Mouse (Mus musculus) midbrain, postnatal 0 days (tissue): ENCODE data around the gene Mab21l1. TPM values are rescaled to one million over a fixed set of nuclear protein-coding genes. Genes with fewer than 3 reads are reported as not detected.
A peak's percentile ranks its signal among the peaks of the same experiment; 100 is the strongest.

ENCODE experiments used
- ATAC-seq: fragments of 200-750 bp; cut with Nextera tagmentation; 2 replicates; pipeline ENCODE4 v1.8.0; 2017; ENCODE audit warnings: moderate number of reproducible peaks, mild to moderate bottlenecking, moderate TSS enrichment, moderate library complexity; ENCODE audit not compliant: low FRiP score
- DNase-seq: peaks from one replicate; pipeline ENCODE4 v3.0.0-alpha.2; 2015; ENCODE audit warnings: low spot score
- H3K27ac ChIP-seq: fragments of 300-500 bp; sonication (generic); 2 replicates; pipeline ENCODE4 v1.5.1; 2014; ENCODE audit warnings: low read depth, mild to moderate bottlenecking, low read length, mixed read lengths
- H3K27me3 ChIP-seq: fragments of 300-500 bp; sonication (generic); 2 replicates; pipeline ENCODE4 v1.6.1; 2014; ENCODE audit warnings: low read length, control low read depth, mixed read lengths; ENCODE audit not compliant: insufficient read depth
- H3K36me3 ChIP-seq: fragments of 300-500 bp; sonication (generic); 2 replicates; pipeline ENCODE4 v1.6.1; 2014; ENCODE audit warnings: low read length, control low read depth, mixed read lengths; ENCODE audit not compliant: insufficient read depth
- H3K4me1 ChIP-seq: fragments of 300-500 bp; sonication (generic); 2 replicates; pipeline ENCODE4 v1.6.1; 2014; ENCODE audit warnings: mild to moderate bottlenecking, control low read depth, antibody characterized with exemption, low read length, mixed read lengths; ENCODE audit not compliant: insufficient read depth
- H3K4me2 ChIP-seq: fragments of 300-500 bp; sonication (generic); 2 replicates; pipeline ENCODE4 v1.6.1; 2014; ENCODE audit warnings: low read depth, mild to moderate bottlenecking, low read length, mixed read lengths; ENCODE audit not compliant: poor library complexity, severe bottlenecking
- H3K4me3 ChIP-seq: fragments of 300-500 bp; sonication (generic); 2 replicates; pipeline ENCODE4 v1.5.1; 2014; ENCODE audit warnings: low read depth, mild to moderate bottlenecking, low read length, moderate library complexity
- H3K9ac ChIP-seq: fragments of 300-500 bp; sonication (generic); replicated peaks from 2 replicates; pipeline ENCODE4 v1.6.1; 2014; ENCODE audit warnings: mild to moderate bottlenecking, low read length, moderate library complexity, mixed read lengths; ENCODE audit not compliant: poor library complexity, severe bottlenecking
- H3K9me3 ChIP-seq: fragments of 300-500 bp; sonication (generic); 2 replicates; pipeline ENCODE4 v1.6.1; 2016; ENCODE audit warnings: low read length, control low read depth
- CTCF ChIP-seq: IDR thresholded peaks from 2 replicates; pipeline ENCODE4 v1.5.1; 2016; ENCODE audit warnings: antibody characterized with exemption, mild to moderate bottlenecking
- WGBS: fragments of 180-500 bp; shearing (Covaris S2); extraction: QIAGEN DNeasy Blood & Tissue Kit; methylation state at CpG from one replicate; pipeline ENCODE4 v1.1.7; 2014; 5-methylcytosine and 5-hydroxymethylcytosine counted together
- polyA plus RNA-seq: library from polyadenylated mRNA; unstranded; fragments of >200 nt; fragmentation: Nextera tagmentation; extraction: Ambion mirVana; gene quantifications from 2 replicates; pipeline ENCODE4 v1.2.1, GENCODE M21; 2015
- total RNA-seq: library from RNA; depleted of rRNA; stranded (reverse); fragments of >200 nt; gene quantifications from 2 replicates; pipeline ENCODE4 v1.2.3, GENCODE M21; 2014

Gene Mab21l1
- total and polyA plus RNA-seq, 2 experiments from 2014 or later = 131 to 151 TPM

DNA sequence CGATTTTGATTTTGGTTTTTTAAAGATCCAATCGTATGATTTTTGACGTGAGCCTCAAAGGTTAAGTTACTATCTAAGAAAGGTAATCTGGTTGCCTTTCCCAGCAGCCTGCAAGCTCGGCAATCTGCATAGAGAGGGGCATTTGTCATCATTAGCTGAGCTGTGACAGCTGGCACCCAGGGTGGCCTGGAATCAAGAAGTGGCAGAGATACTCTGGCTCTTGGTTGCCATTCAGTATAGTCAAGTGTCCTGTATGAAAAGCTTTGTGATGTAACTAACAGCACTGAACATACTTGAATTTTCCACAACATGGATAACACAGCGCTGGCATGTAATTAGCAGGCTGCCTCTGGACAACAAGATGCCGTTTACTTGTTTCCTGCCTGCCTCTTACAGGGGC, 8.1 kb upstream of the Mab21l1 start:
- no peak overlapping the region for H3K4me3 ChIP-seq
- no peaks in the 10 kb centered on the region for H3K36me3 ChIP-seq
- ATAC-seq (no peak), DNase-seq (peak; percentile 73)
- no peak for TF ChIP-seq CTCF
- H3K27me3 ChIP-seq = no peaks in the 10 kb centered on the region
- WGBS = 39% methylated on average over 6 of the region's 6 CpGs
- H3K9me3 ChIP-seq = no peaks in the 10 kb centered on the region
- peak overlapping the region; percentile 70 for H3K27ac ChIP-seq
- H3K9ac ChIP-seq = no peak overlapping the region
- H3K4me2 ChIP-seq = no peak overlapping the region
- H3K4me1 ChIP-seq = peaks cover 2% of the 10 kb centered on the region; the same call in 1 of the 2 replicates

DNA sequence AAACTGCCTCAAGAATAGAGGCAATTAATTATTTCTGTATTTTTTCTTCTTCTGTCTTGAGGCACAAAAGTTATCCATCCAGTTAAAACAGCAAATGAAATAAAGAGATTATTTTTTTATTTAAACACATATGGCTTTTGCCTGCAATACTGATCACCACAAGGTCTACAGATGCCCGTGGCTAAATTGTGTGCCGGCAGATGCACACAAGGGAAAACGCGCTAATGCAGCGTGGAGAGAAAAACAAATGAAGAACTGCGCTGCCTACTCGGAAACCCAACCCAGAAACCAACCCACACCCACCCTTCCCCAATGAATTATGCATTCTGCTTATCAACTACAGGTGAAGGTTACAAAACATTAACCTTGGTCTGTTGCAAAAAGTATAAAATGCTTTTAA, 7.1 kb upstream of the Mab21l1 start:
- peak overlapping the region; percentile 62; the same call in 1 of the 2 replicates for H3K27ac ChIP-seq
- ATAC-seq = no peak
- H3K36me3 ChIP-seq = no peaks in the 10 kb centered on the region

DNA sequence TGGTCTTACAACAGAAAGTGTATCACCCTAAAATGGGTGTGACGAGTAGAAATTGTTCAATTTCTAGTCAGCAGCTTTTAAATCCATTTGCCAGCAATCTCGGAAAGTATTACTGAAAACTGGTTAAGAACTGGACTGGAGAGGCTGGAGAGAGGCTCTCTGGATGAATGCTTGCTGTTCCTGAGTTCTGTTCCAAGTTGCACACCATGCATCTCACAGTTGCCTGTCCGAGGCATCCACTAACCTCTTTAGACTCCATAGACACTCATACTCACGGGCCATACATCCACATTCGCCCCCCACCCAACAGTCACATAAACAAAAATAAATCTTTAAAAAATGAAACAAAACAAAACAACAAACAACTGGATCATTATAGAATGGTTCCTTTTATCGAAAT, 6.6 kb upstream of the Mab21l1 start:
- DNase-seq = peak; percentile 24
- TF ChIP-seq CTCF = no peak
- H3K27me3 ChIP-seq = no peaks in the 10 kb centered on the region
- H3K4me2 ChIP-seq = peak overlapping the region; percentile 32; the same call in 1 of the 2 replicates
- peak overlapping the region; percentile 38; the same call in 1 of the 2 replicates for H3K27ac ChIP-seq
- WGBS = 60% methylated on average over 6 of the region's 6 CpGs
- no peak overlapping the region for H3K9ac ChIP-seq
- no peaks in the 10 kb centered on the region for H3K9me3 ChIP-seq
- peaks cover 3% of the 10 kb centered on the region; the same call in 1 of the 2 replicates for H3K4me1 ChIP-seq
- ATAC-seq = no peak
- no peaks in the 10 kb centered on the region for H3K36me3 ChIP-seq
- H3K4me3 ChIP-seq = no peak overlapping the region

More for the DNA sequence above, 7.1 kb upstream of the Mab21l1 start:
- Histone ChIP-seq H3K27me3 (no peaks in the 10 kb centered on the region), H3K4me1 (peaks cover 2% of the 10 kb centered on the region; the same call in 1 of the 2 replicates), H3K4me2 (peak overlapping the region; percentile 32), H3K9me3 (no peaks in the 10 kb centered on the region), H3K4me3 (no peak overlapping the region), H3K9ac (no peak overlapping the region)
- peak; percentile 65 for DNase-seq
- 28% methylated on average over 7 of the region's 7 CpGs for WGBS
- no peak for TF ChIP-seq CTCF

DNA sequence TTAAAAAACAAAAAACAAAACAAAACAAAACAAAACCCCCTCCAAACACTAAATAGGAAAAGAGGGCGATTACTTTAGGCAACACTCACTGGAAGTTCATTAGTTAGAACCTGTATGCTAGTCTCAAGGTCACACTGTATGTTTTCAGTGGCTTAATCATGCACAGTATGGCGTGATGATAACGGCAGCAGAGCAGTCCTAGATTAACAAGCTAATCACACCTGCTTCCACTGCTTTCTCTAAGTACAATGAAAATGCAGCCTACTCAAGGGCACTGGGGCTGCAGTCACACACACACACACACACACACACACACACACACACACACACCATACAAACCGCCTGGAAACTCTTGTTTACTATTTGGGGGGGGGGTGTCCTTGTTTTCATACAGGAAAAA, 4.8 kb upstream of the Mab21l1 start:
- Histone ChIP-seq H3K27ac (peak overlapping the region; percentile 68), H3K4me1 (peaks cover 6% of the 10 kb centered on the region; the same call in 1 of the 2 replicates), H3K9ac (no peak overlapping the region), H3K4me2 (peak overlapping the region; percentile 39), H3K36me3 (no peaks in the 10 kb centered on the region), H3K9me3 (no peaks in the 10 kb centered on the region), H3K27me3 (no peaks in the 10 kb centered on the region), H3K4me3 (no peak overlapping the region)
- WGBS = 52% methylated on average over 4 of the region's 4 CpGs
- ATAC-seq (no peak), DNase-seq (peak; percentile 45)
- no peak for TF ChIP-seq CTCF

DNA sequence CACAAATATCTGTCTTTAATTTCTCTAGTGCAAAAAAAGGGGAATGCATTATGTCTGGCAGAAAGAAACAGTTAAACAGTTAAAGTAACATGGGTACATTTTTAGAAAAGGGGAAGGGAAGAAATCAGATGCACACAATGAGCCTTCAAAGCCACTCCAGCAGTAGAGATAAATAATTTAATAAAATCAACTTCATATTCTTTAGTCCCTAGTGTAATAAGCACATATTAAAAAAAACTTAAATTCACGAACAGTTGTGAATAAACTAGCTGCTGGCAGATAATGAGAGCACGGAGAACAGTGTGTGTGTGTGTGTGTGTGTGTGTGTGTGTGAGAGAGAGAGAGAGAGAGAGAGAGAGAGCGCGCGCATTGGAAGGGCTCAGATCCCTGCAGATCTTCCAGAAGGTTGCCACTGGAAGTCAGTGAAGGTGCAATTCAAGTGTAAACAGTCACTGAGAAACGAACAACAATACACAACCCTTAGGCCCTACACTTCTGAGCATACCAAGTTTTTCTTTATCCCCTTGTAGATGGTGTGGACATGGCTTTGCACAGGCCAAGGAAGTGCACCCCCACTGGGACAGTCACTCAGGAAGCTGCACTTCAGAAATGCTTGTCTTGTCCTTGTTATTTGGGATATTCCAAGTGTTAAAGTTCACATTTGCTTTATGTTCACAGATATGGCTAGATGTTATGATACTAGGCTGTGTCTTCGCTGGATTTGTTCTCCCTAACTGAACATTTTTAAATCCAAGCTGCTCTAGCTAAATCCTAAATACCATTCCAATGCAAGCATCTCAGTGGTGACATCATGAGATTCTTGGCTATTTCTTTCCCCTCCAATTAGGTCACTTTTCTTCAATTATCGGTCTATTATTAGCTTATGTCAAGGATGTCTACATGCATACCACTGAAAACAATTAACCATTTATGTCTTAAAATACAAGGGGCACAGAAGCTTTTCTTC, 3.3 kb upstream of the Mab21l1 start:
- no peaks in the 10 kb centered on the region for H3K9me3 ChIP-seq
- no peaks in the 10 kb centered on the region for H3K36me3 ChIP-seq
- peak overlapping the region; percentile 70 for H3K27ac ChIP-seq
- TF ChIP-seq CTCF = no peak
- peak; percentile 52 for DNase-seq
- 31% methylated on average over 8 of the region's 8 CpGs for WGBS
- no peak; the same call in 1 of the 2 replicates for ATAC-seq
- H3K9ac ChIP-seq = 0 out of 2 replicates have a peak overlapping the region, but pooled peaks have one; percentile 0
- H3K27me3 ChIP-seq = no peaks in the 10 kb centered on the region
- peak overlapping the region; percentile 32 for H3K4me2 ChIP-seq
- peaks cover 6% of the 10 kb centered on the region; the same call in 1 of the 2 replicates for H3K4me1 ChIP-seq
- 0 out of 2 replicates have a peak overlapping the region, but pooled peaks have one; percentile 0 for H3K4me3 ChIP-seq
